Mouse (Mus musculus) gastrocnemius, postnatal 10 days (tissue): ENCODE data around the gene Fkbp8. TPM values are rescaled to one million over a fixed set of nuclear protein-coding genes. Genes with fewer than 3 reads are reported as not detected.
A peak's percentile ranks its signal among the peaks of the same experiment; 100 is the strongest.

Experiments used
- DNase-seq: peaks from one replicate; pipeline ENCODE4 v3.0.0; 2021; ENCODE audit warnings: mixed read lengths
- total RNA-seq, 2 experiments: library from RNA; stranded (reverse); gene quantifications; 2 replicates each; pipeline ENCODE4 v1.2.3; 2021

Gene Fkbp8
- total RNA-seq, 2 experiments from 2014 or later: 135 to 145 TPM

DNA sequence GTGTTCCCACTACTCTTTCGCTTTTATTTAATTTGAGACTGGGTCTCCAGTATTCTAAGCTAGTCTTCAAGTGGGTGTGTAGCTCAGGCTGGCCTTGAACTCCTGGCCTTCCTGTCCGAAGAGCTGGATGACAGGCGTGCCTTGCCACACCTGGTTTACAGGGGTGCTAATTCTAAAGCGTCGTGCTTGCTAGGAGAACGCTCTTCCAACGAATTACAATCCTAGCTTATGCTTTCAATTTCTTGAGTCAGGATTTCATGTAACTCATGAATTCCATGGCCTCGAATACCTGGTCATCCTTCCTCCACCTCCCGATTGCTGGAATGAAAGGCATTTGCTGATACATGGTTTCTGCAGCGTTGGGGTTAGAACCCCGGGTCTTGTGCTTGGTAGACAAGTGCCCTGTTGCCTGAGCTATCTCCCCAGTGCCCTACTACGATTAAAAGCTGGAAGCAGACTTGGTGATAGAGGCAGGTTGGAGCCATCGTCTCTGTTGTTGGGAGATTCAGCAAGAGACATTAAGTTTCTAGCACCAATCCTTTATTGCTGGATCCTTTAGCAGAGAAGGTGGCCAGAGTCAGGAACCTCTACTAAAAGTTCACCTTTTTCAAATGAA, 766 bp downstream of the Fkbp8 start:
- DNase-seq: no peak

DNA sequence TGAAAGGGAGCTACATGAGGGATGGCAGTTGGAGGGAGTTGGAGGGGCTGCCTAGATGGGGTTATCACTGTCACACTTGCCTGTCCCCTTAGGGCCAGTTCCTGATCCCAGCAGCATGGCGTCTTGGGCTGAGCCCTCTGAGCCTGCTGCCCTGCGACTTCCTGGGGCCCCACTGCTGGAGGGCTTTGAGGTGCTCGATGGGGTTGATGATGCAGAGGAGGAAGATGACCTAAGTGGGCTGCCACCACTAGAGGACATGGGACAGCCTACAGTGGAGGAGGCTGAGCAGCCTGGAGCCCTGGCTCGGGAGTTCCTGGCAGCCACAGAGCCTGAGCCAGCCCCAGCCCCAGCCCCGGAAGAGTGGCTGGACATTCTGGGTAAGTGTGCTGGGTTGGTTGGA, 1.8 kb downstream of the Fkbp8 start:
- DNase-seq: no peak

DNA sequence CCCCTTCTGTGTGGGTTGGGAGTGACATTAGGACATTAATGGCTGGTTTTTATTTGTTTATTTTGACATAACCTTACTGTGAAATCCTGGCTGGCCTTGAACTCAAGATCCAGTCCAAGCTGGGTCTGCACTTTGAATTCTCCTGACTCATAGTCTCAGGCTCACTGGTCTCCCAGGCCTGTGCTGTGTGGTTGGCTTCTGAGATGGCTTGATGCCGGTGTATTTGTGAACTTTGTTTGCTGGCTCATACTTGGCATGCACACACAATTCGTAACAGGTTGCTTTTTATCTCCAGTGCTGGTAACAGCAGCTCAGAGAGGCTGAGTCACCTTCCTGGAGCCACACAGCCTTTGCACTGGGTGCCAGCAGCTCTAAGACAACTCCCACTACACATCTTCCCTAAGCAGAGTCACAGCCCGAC, 2.2 kb downstream of the Fkbp8 start:
- no peak for DNase-seq

DNA sequence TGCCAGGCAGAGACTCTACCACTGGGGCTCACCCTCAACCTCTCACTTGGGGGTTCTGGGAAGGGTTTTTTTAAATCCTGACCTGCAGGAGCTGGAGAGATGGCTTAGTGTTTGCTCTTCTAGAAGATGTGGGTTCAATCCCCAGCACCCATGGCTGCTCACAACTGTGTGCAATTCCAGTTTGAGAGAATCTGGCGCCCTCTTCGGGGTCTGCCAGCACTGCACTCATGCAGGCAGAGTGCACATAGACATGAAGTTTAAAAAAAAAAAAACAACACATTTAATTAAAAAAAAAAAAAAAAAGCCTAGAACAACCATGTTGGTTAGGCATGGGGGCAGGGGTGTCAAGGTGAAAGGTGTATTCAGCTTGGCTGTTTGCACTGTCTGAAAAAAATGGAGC, 2.8 kb downstream of the Fkbp8 start:
- DNase-seq: no peak

DNA sequence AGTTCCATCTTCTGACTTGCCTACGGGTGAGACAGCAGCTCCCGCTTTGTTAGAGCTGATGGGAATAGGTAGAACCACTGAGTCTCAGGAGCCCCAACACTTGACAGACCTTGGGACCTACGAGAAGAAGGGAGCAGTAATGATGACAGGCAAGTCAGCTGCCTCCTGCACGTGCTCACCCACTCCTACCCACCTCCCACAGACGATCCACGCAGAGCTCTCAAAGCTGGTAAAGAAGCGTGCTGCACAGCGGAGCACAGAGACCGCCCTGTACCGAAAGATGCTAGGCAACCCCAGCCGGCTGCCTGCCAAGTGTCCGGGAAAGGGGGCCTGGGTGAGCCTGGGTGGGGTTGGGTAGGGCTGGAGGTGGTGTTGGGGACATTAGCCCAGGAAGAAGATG, 6.8 kb downstream of the Fkbp8 start:
- no peak for DNase-seq

DNA sequence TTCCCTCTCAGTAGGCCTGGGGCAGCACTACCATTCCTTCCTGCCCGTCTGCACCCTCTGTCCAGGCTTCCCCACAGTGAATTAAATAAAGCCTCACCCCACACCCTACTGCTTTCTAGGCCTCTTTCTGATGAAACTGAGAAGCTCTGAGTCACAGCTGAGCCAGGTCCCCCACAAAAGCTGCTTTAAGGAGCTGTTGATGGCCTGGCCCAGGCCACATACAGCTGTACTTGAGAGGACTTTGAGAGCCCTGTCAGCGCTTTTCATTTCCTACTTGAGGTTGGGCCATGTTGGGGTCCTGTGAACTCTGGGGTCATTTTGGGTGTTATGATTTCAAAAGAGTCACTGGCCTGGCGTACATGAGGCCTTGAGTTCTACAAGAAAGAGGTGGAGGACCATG, 7.7 kb downstream of the Fkbp8 start:
- no peak for DNase-seq

DNA sequence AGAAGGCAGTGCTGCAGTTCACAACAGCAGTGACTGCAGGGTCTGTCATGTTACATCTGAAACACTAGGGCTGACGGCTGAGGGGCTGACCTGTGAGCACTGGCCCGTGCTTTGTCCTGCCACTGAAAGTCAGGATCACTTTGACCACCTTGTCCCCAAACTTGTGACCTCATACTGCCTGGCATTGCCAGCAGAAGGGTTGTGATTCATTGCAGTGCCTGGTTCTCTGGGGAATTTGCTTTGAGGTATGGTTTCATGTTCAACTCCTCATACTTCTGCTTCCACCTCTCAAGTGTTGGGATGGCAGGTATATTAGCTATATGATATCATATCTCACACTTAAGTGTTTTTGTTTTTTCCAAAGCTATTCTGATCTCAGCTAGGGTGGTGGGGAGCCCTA, 8.2 kb downstream of the Fkbp8 start:
- DNase-seq: no peak

DNA sequence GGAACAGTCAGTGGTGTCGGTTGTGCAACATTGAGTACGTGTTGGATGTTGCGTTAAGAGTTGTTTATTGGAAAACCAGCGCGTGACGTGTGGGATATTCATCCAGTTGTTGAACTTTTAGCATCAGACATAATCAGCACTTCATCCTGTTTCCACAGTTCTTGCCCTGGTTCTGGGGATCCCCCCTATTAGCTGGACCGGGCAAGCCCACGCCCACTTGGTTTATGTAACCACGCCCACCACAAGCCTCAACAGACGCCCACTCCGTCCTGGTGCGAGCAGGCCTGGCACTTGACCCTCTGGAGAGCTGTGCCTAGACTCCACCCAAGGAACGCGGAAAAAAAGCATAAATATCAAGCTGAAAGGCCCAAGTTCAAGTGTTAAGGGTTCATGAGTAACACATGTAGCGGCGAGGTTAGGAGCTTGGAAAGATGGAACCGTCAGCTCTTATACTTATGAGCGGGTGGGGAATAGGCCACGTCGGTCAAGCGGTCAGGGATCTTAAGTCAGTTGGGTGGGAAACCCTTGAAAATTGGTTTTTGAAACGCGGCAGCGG, 10.6 kb downstream of the Fkbp8 start:
- no peak for DNase-seq

DNA sequence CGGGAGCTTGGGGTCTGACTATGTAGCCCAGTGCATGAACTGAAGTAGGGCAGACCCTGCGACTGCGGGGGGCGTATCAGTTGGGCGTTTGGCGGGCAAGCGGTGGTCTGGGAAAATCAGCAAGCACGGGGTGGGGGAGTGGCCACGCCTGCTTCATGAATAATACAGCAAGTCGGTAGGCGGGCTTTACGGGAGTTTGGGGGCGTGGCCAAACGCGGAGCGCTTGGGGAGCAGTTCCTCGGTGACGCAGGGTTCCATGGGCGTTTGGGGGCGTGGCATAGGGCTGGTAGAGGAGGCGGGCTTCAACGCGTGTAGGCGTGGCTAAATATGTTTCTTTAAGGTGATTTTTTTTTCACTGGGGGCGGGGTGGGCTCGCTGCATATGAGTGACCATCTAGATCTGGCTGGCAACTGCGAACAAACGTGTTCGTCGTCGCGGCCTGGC, 11.1 kb downstream of the Fkbp8 start:
- DNase-seq: peak; percentile 100

DNA sequence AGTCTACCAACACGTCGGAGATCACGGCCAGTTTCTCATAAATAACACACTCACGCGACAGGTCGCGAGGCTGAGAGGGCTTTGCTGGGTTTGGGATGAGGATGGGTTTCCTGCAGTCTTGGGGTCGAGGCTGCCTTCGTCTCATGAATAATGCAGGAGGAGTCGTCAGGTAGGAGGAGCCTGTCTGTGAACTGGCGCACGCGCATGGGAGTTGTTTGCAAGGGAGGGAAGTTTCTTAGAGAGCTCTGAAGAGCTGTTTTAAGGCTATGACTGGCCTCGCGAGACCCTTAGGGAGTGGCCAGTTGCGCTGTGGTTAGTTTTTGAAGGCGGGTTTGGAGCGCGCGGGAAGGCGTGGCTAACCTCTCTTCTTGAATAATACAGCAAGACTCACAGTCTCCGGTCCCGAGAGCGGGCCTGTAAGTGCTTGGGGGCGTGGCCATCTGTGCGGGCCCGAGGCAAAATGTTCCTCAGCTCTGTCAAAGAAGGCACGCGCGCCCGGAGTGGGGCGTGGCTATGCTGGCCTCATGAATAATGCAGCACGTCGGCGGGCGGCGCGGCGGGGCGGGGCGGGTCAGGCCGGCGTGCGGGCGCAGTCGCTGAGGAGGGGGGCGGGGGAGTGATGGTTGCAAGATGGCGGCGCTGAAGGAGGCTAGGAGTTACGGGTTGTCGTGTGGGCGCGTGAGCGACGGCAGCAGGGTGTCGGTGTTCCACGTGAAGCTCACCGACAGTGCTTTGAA, 11.7 kb downstream of the Fkbp8 start, which contains the start of gene Ell:
Ell (plus strand) TSS at position 381 of the 737 bp plus-strand sequence.
- peak; percentile 99 for DNase-seq

DNA sequence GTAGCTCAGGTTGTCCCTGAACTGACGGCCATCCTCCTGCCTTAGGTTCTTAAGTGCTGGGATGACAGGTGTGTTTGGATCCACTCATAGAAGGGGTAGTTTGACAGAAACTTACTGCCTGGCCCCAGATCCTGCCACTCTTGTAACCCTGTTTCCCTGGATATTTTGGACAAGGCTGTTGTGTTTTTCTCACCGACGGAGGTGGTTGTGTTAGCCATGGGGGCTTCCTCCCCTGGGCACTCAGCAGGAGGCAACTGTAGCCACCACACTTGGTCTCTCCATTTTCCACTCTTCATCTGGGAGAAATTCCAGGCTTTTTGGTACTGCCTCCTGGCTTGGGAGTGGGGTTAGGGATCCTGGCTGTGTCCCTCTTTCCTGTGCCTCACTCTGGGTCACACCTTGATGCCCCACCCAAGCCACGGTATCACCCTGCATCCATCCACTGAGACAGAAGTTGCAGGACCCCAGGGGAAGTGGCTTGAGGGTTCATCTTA, 12.5 kb downstream of the Fkbp8 start:
- DNase-seq: no peak

DNA sequence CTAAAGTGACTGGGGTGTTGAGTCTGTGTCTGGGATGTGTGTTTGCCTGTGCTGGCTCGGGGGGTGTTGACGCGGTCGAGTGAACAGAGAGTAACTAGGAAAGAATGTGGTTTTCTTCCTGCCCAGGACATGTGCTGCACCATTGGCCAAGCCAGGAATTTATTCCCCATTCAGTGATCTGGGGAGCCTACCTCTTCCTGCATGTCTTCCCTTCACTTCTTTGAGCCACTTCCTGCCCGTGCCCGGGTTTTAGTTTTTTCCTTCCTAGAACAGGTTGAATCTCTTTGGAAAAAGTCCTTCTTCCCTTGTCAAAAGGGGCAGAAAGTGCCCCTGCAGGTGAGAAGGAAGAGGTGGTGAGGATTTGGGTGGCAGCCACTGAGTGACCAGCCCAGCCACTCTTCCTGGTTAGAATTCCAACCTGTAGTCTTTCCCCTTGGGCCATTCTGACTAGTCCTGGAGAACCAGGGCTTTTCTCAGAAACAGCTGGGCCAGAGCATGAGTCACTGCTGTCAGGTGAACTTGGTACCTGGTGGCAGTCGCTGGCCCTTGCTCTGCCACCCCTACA, 13.1 kb downstream of the Fkbp8 start:
- DNase-seq: no peak

DNA sequence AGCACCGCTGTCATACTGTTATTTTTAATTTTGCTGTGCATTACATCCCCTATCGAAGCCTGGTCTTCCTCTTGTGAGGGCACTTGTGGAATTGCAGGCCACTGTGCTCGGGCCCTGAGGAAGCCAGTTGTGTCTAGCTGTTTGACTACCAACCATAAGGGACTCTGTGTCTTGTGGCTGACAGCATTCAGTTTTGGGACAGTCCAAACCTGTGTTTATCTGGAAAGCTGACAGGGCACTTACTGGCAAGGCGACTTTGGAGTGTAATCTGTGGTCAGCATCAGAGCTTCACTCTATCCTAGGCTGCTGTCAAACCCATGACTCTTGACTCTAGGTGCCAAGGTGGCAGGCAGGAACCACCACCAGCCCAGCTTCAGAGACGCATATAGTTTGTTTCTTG, 13.6 kb downstream of the Fkbp8 start:
- no peak for DNase-seq

DNA sequence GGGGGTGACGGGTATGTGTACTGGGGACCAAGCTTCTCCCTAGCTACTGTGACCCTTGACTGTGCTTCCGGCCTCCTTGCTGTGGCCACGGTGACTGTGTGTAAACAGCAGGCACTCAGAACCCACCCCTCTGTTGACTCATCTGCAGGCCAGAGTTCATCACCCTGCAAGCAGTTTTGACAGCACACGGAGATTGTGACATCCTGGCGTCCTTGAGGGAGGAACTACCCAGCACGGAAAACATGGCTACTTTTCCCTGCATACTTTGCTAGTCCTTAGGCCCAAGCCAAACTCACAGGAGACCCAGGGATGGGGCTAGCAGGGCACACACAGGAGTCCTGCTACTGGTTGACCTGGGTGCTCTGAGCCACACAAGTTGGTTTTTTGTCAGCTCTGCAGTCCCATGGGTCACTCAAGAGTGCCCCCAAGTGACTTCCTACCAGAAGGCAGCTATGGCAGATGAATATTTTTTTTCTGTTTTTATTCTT, 16.7 kb downstream of the Fkbp8 start:
- no peak for DNase-seq

DNA sequence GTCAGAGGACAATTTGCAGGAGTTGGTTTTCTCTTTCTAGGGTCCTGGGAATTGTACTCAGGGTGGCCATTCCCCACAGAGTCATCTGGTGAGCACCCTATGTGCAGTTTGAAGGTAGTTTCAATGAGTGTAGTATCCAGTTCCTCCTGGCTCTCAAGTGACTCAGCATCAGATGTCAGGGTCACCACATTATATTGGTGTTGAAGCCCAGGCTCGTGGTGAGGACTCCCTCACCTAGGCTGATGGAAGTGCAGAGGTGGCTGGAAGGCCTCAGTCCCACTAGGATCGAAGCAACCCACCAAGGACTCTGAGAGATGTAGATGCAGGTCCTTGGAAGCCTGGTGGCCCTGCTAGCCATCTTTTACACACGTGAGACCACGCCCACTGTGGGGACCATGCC, 18.9 kb downstream of the Fkbp8 start:
- DNase-seq: no peak

DNA sequence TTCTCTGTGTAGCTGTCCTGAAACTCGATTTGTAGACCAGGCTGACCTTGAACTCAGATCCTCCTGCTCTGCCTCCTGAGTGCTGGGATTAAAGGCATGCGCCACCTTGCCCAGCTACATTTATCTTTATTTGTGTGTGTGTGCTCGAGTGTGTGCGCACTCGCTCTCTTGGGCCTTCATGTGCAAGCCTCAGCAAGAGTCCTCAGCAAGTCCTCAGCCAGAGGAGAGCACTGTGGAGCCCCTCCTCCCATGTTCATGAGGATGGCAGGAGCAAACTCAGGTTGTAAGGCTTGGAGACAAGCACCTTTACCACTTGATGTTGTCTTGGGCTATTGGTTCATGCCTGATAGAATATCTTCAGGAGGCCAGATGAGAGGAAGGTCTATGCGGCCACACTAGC, 20.2 kb downstream of the Fkbp8 start:
- DNase-seq: no peak

DNA sequence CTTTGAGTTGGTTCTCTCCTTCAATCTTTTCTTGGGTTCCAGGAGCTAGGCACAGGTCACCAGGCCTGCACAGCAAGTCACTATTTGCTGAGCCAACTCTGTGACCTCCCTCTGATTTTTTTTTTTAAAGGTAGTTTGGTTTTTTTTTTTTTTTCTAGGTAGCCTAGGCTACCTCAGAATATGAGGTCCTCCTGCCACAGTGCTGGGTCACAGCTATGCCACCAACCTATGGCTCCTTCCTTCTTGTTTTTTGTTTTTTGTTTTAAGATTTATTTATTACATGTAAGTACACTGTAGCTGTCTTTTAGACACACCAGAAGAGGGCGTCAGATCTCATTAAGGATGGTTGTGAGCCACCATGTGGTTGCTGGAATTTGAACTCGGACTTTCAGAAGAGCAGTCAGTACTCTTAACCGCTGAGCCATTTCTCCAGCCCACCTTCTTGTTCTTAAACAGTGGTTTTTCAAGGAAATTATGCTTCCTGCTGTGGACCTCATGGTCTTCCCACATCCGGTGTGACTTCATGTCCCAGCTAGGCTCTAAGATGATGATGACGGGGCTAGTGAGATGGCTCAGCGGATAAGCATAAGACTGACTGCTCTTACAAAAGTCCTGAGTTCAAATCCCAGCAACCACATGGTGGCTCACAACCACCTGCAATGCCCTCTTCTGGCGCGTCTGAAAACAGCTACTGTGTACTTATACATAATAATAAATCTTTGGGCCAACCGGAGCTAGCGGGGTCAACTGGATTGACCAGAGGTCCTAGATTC, 22.1 kb downstream of the Fkbp8 start:
- DNase-seq: no peak

DNA sequence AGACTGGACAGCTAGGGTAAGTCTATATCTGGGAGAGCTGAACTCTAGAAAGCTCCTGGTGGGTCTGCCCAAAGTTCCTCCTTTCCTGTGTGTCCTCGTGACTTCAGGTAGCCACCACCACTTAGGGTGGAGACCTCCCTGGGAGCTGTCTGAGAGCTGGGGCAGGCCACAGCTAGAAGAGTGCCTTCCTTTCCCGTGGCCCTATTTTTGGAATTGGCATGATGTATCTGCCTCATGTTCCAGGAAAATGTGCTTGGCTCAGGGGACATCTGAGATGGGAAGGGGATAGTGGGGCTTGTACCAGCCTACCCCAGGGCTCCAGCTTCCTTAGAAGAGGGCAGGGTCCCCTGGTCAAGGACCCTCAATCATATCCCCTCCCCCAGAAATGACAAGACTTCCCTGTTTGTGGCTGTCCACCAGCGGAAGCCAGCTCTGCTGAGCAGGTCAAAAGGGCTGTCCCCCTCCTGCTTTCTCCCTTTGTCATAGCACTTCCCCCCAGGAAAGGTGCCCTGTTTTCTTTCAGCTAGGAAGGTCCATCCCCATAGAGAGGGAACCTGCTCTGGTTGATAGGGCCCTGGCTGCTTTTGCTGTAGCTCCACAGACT, 24.1 kb downstream of the Fkbp8 start:
- DNase-seq: no peak

DNA sequence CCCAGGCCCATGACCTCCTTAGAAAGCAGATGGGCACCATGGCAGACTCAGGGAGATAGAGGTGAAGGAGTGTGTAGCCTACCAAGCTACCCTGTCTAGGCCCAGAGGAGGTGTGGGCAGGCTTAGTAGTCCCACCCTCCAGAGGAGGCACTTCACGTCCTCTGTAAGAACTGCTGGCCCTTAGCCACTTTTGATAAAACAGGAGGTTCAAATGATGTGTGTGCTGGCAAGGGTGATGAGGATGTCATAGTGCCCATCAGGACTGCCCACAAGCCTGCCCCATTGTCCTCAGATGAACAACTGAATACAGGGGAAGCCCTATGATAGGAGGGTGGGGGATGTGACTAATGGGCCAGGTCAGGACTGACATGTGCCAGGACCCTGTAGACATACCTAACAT, 25.3 kb downstream of the Fkbp8 start:
- no peak for DNase-seq

DNA sequence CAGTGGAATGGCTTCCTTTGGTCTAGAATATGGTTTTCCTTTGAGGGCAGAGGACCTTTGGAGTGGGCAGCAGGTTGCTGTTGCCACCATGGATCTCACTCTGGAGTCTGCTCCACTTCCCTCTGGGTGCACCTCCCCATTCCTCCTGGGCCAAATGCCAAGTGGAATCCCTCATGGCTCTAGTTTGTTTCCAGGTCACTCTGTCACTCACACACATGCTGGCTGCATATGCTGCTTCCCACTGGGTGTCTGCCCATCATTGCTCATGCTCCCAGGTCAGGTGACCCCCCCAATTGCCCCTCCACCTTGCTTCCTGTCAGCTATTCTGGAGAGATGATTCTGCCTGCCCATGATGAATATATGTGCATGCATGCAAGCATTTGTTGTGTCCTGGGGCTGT, 26.2 kb downstream of the Fkbp8 start:
- DNase-seq: peak; percentile 57

DNA sequence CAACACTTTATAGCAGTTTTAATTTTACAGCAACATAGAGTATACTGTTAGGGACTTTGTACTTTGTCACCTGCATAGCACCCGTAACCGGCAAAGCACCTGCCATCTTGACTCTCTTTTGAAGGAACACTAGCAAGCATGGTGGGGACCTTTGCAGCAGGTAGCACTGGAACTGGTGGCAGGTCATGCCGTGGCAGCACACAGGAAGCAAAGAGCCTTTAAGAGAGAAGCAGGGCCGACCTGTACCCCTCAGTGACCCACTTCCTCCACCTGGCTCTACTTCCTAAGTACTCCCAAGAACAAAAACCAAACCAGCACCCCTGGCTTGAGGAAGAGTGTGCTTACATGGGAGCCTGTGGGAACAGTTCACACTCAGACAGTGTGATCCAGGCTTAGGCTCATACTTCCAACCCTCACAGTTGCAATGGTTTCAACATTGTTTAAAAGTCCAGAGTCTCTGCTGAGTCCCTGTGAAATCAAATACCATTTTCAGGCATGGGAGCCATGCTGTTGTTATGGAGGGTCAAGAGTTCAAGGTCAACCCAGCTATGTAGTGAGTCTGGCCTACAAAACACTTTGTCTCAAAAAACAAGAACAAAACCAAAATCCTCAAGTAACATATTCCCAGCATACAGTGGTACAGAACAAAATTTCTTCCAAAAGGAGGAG, 27.7 kb downstream of the Fkbp8 start:
- no peak for DNase-seq
